Mouse (Mus musculus): Measurements from ENCODE around the gene Stx17.

The Stx17 gene

GRCm38 (mm10) chr4:48124773-48125469, at the start of gene Stx17:
Gene Stx17 (plus strand): TSS chr4:48124915.
- peak; percentile 89 for DNase-seq (ENCODE audit: low spot score)

- DNase-seq (ENCODE audit: low spot score), result no peak
These were observed 47.8 kb upstream of the Stx17 start for GRCm38 (mm10) chr4:48076693-48077471.

GRCm38 (mm10) chr4:48078213-48078612, 46.5 kb upstream of the Stx17 start:
- DNase-seq (ENCODE audit: low spot score), result no peak

- DNase-seq (ENCODE audit: low spot score), result no peak
These were observed 45.3 kb upstream of the Stx17 start for GRCm38 (mm10) chr4:48079285-48080039.

- DNase-seq (ENCODE audit: low spot score), result no peak
These were observed 41.3 kb upstream of the Stx17 start for GRCm38 (mm10) chr4:48083452-48083851.

GRCm38 (mm10) chr4:48086609-48087008, 38.1 kb upstream of the Stx17 start:
- no peak for DNase-seq (ENCODE audit: low spot score)

- DNase-seq (ENCODE audit: low spot score), result no peak
These were observed 37.2 kb upstream of the Stx17 start for GRCm38 (mm10) chr4:48087497-48087896.

- no peak for DNase-seq (ENCODE audit: low spot score)
These were observed 31.5 kb upstream of the Stx17 start for GRCm38 (mm10) chr4:48093221-48093620.

GRCm38 (mm10) chr4:48100217-48100616, 24.5 kb upstream of the Stx17 start:
- no peak for DNase-seq (ENCODE audit: low spot score)

GRCm38 (mm10) chr4:48101981-48102380, 22.7 kb upstream of the Stx17 start:
- no peak for DNase-seq (ENCODE audit: low spot score)

- peak; percentile 11 for DNase-seq (ENCODE audit: low spot score)
These were observed 19.3 kb upstream of the Stx17 start for GRCm38 (mm10) chr4:48105387-48105786.

GRCm38 (mm10) chr4:48107086-48107485, 17.6 kb upstream of the Stx17 start:
- DNase-seq (ENCODE audit: low spot score), result no peak

- DNase-seq (ENCODE audit: low spot score), result no peak
These were observed 16.1 kb upstream of the Stx17 start for GRCm38 (mm10) chr4:48108591-48108990.

GRCm38 (mm10) chr4:48110331-48110730, 14.4 kb upstream of the Stx17 start:
- no peak for DNase-seq (ENCODE audit: low spot score)

GRCm38 (mm10) chr4:48116191-48116590, 8.5 kb upstream of the Stx17 start:
- no peak for DNase-seq (ENCODE audit: low spot score)

GRCm38 (mm10) chr4:48124416-48124772, 321 bp upstream of the Stx17 start:
- DNase-seq (ENCODE audit: low spot score), result no peak

- peak; percentile 43 for DNase-seq (ENCODE audit: low spot score)
These were observed 5.6 kb downstream of the Stx17 start for GRCm38 (mm10) chr4:48130314-48130713.

GRCm38 (mm10) chr4:48131606-48132005, 6.9 kb downstream of the Stx17 start:
- no peak for DNase-seq (ENCODE audit: low spot score)

- no peak for DNase-seq (ENCODE audit: low spot score)
These were observed 8.0 kb downstream of the Stx17 start for GRCm38 (mm10) chr4:48132721-48133120.

GRCm38 (mm10) chr4:48149492-48149891, 24.8 kb downstream of the Stx17 start:
- DNase-seq (ENCODE audit: low spot score), result no peak

- DNase-seq (ENCODE audit: low spot score), result no peak
These were observed 28.5 kb downstream of the Stx17 start for GRCm38 (mm10) chr4:48153229-48153628.

- DNase-seq (ENCODE audit: low spot score), result no peak
These were observed 31.1 kb downstream of the Stx17 start for GRCm38 (mm10) chr4:48155864-48156263.

- no peak for DNase-seq (ENCODE audit: low spot score)
These were observed 35.7 kb downstream of the Stx17 start for GRCm38 (mm10) chr4:48160386-48160785.

Data from testis, postnatal 14 days (tissue).